Mouse (Mus musculus) liver, embryonic 16.5 days (tissue): Measurements from ENCODE around the gene Gm17018. TPM values are rescaled to one million over a fixed set of nuclear protein-coding genes. Genes with fewer than 3 reads are reported as not detected.

Experiments
- ATAC-seq: fragments of 200-750 bp; cut with Nextera tagmentation; 2 replicates; pipeline ENCODE4 v1.8.0; 2017; ENCODE audit warnings: low read depth, mild to moderate bottlenecking, moderate number of reproducible peaks, moderate library complexity
- H3K27ac ChIP-seq: fragments of 300-500 bp; sonication (generic); 2 replicates; pipeline ENCODE4 v1.5.1; 2014; ENCODE audit warnings: mild to moderate bottlenecking, low read length
- H3K27me3 ChIP-seq: fragments of 300-500 bp; sonication (generic); 2 replicates; pipeline ENCODE4 v1.6.1; 2014; ENCODE audit warnings: low read depth, low read length, mixed read lengths; ENCODE audit not compliant: control insufficient read depth, insufficient read depth
- H3K36me3 ChIP-seq: fragments of 300-500 bp; sonication (generic); 2 replicates; pipeline ENCODE4 v1.6.1; 2014; ENCODE audit warnings: mild to moderate bottlenecking; ENCODE audit not compliant: control insufficient read depth, insufficient read depth
- H3K4me1 ChIP-seq: fragments of 300-500 bp; sonication (generic); 2 replicates; pipeline ENCODE4 v1.6.1; 2014; ENCODE audit warnings: low read depth, low read length, mixed read lengths; ENCODE audit not compliant: control insufficient read depth
- H3K4me2 ChIP-seq: fragments of 300-500 bp; sonication (generic); 2 replicates; pipeline ENCODE4 v1.6.1; 2014; ENCODE audit warnings: low read depth, low read length, mixed read lengths
- H3K4me3 ChIP-seq: fragments of 300-500 bp; sonication (generic); 2 replicates; pipeline ENCODE4 v1.5.1; 2014; ENCODE audit warnings: low read depth, mild to moderate bottlenecking, low read length
- H3K9ac ChIP-seq: fragments of 300-500 bp; sonication (generic); 2 replicates; pipeline ENCODE4 v1.6.1; 2014; ENCODE audit warnings: low read depth, low read length
- H3K9me3 ChIP-seq: fragments of 300-500 bp; sonication (generic); replicated peaks from 2 replicates; pipeline ENCODE4 v1.6.1; 2016; ENCODE audit warnings: low read length; ENCODE audit not compliant: control insufficient read depth
- WGBS: fragments of 180-500 bp; shearing (Covaris S2); extraction: QIAGEN DNeasy Blood & Tissue Kit; methylation state at CpG from one replicate; pipeline ENCODE4 v1.1.7; 2014; ENCODE audit not compliant: insufficient replicate concordance; 5-methylcytosine and 5-hydroxymethylcytosine counted together
- polyA plus RNA-seq: library from polyadenylated mRNA; unstranded; fragments of >200 nt; fragmentation: Nextera tagmentation; extraction: Ambion mirVana; gene quantifications from 2 replicates; pipeline ENCODE4 v1.2.1, GENCODE M21; 2015

The Gm17018 gene
- polyA plus RNA-seq: 10.1 and 10.2 TPM in 2 replicates

- 0% methylated on average over 33 of the region's 35 CpGs for WGBS
- Histone ChIP-seq H3K4me1 (peaks cover 14% of the 10 kb centered on the region), H3K4me2 (peak within 1 kb of the TSS; percentile 95), H3K27me3 (no peaks in the 10 kb centered on the region), H3K9ac (peak within 1 kb of the TSS; percentile 75), H3K9me3 (no peaks in the 10 kb centered on the region), H3K27ac (peak within 1 kb of the TSS; percentile 57), H3K4me3 (peak within 1 kb of the TSS; percentile 81), H3K36me3 (no peaks in the 10 kb centered on the region)
- peak; percentile 75 for ATAC-seq
Observed at GRCm38 (mm10) chr19:45560153-45560890, at the start of gene Gm17018, which contains the start of gene Poll. Gene Gm17018, plus strand, starts transcription at chr19:45560615. Gene Poll, minus strand, starts transcription at chr19:45560531.

DNA sequence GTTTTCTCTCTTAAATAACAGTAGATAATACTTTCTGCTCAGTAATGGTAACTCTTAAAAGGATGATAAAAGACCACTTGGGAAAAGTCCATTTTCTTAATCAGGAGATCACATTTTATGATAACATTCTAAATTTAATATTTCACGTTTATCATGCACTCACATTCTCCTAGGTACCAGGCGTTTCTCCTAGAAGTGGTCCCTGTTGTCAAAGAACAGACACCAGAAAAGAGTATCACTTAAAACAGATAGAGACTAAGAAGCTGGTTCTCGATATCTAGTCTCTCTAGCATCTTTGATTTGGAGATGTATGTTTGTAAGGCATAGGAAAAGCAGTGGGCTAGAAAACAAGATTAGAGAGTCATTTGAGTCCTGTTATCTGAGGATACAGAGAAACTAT, 49.7 kb upstream of the Gm17018 start:
- Histone ChIP-seq H3K36me3 (peaks cover 36% of the 10 kb centered on the region), H3K4me3 (no peak overlapping the region), H3K4me2 (no peak overlapping the region), H3K9me3 (no peaks in the 10 kb centered on the region), H3K27me3 (no peaks in the 10 kb centered on the region), H3K27ac (no peak overlapping the region), H3K4me1 (no peaks in the 10 kb centered on the region; the same call in 1 of the 2 replicates), H3K9ac (no peak overlapping the region)
- ATAC-seq: peak; percentile 43; the same call in 1 of the 2 replicates
- WGBS: 26% methylated on average over 3 of the region's 3 CpGs

DNA sequence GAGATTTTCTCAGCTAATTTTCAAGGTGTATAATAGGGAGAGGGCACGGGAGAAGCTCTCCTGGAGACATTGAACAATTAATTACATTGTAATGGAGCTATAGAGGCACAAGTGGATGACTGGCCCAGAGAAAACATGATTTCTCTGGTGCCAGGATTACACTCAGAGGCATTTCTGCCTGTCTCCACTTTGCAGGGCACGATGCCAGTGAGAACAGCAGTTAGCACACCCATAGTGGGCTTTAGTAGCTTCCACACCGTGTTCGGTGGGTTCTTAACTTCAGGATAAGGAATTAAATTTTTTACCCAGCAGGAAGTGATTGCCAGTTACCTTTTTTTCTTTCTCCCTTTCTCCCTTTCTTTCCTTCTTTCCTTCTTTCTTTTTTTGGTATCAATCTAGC, 49.0 kb upstream of the Gm17018 start:
- Histone ChIP-seq H3K4me1 (no peaks in the 10 kb centered on the region; the same call in 1 of the 2 replicates), H3K27me3 (no peaks in the 10 kb centered on the region), H3K36me3 (peaks cover 43% of the 10 kb centered on the region), H3K27ac (no peak overlapping the region), H3K9me3 (no peaks in the 10 kb centered on the region), H3K4me2 (no peak overlapping the region), H3K9ac (no peak overlapping the region), H3K4me3 (no peak overlapping the region)
- no peak for ATAC-seq
- 92% methylated on average over 4 of the region's 4 CpGs for WGBS

DNA sequence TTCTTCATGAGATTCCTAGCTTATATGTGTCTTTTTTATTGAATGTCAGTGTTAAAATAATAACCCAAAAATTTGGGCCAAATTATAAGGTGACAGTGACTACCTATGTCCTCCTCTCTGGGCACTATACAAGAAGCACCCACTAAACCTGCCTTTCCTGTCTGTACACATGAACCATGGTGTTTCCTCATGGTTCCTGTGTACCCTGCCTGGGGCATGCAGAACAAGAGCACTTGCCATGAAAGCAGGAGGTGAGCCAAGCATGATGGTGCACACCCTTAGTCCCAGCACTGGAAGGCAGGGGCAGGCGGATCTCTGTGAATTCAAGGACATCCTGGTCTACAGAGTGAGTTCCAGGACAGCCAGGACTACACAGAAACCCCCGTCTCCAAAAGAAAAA, 45.1 kb upstream of the Gm17018 start:
- 94% methylated on average over 2 of the region's 2 CpGs for WGBS
- H3K4me2 ChIP-seq: no peak overlapping the region
- H3K27ac ChIP-seq: no peak overlapping the region
- ATAC-seq: no peak
- H3K9me3 ChIP-seq: no peaks in the 10 kb centered on the region
- no peaks in the 10 kb centered on the region for H3K4me1 ChIP-seq
- peaks cover 69% of the 10 kb centered on the region for H3K36me3 ChIP-seq
- no peak overlapping the region for H3K9ac ChIP-seq
- no peak overlapping the region for H3K4me3 ChIP-seq
- H3K27me3 ChIP-seq: no peaks in the 10 kb centered on the region

GRCm38 (mm10) chr19:45516264-45516663, 44.2 kb upstream of the Gm17018 start:
- Histone ChIP-seq H3K4me2 (no peak overlapping the region), H3K27me3 (no peaks in the 10 kb centered on the region), H3K9me3 (no peaks in the 10 kb centered on the region), H3K9ac (no peak overlapping the region), H3K36me3 (peaks cover 78% of the 10 kb centered on the region), H3K4me1 (no peaks in the 10 kb centered on the region), H3K4me3 (no peak overlapping the region), H3K27ac (no peak overlapping the region)
- ATAC-seq: no peak
- 90% methylated on average over 12 of the region's 12 CpGs for WGBS

DNA sequence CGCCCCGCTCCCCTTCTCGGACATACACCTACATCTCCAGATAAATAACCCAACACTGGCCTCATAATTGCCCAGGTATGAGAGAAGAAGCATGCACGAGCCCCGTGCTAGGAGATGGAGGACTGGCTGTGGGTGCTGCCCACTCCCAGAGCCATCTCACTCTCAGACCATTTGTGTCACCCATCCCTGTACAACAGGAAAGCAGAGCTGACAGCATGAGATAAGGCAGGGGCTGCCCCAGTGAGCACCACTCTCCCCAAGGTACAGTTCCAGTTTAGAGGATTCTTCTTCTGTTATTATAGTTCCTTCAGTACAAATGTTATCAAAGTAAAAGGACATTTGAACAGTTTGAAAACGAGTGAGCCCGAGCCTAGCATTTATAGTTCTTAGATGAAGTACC, 33.0 kb upstream of the Gm17018 start:
- peaks cover 50% of the 10 kb centered on the region for H3K36me3 ChIP-seq

DNA sequence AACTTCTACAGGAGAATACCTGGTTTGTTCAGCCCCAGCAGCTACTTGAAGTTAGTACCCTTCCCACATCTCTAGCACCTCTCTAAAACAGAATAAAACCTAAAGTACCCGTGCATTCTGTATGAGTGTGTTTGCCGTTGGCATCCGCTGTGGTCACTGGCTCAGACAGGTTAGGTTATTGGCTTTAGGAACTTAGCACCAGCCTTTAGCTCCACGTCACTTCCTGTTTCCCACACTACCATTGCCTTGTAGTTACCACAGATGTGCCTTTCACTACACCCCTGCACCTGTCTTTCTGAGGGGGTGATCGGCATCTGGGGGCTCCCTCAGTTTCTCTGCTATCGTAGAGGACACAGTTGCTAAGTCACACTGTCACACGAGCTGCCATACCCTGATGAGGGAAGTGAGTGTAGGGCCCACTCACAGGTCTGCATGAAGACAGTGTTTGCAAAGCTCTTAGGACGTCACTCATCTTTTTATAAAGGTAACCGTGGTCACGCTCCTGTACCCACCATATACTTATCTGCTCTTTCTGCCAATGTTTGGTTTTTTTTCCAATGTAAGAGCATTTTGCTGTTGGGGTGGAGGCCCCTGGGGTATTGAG, 32.4 kb upstream of the Gm17018 start:
- peaks cover 11% of the 10 kb centered on the region for H3K4me1 ChIP-seq
- H3K4me3 ChIP-seq: no peak overlapping the region
- H3K27ac ChIP-seq: 0 out of 2 replicates have a peak overlapping the region, but pooled peaks have one; percentile 17
- H3K9me3 ChIP-seq: no peaks in the 10 kb centered on the region
- H3K36me3 ChIP-seq: peaks cover 48% of the 10 kb centered on the region
- no peak overlapping the region for H3K4me2 ChIP-seq
- no peak overlapping the region for H3K9ac ChIP-seq
- no peaks in the 10 kb centered on the region for H3K27me3 ChIP-seq
- no peak for ATAC-seq
- 23% methylated on average over 10 of the region's 10 CpGs for WGBS

More for the DNA sequence above, 33.0 kb upstream of the Gm17018 start:
- 37% methylated on average over 7 of the region's 7 CpGs for WGBS
- Histone ChIP-seq H3K4me3 (no peak overlapping the region), H3K9ac (no peak overlapping the region), H3K4me1 (peaks cover 11% of the 10 kb centered on the region), H3K27me3 (no peaks in the 10 kb centered on the region), H3K4me2 (no peak overlapping the region), H3K9me3 (no peaks in the 10 kb centered on the region), H3K27ac (0 out of 2 replicates have a peak overlapping the region, but pooled peaks have one; percentile 17)
- ATAC-seq: no peak

DNA sequence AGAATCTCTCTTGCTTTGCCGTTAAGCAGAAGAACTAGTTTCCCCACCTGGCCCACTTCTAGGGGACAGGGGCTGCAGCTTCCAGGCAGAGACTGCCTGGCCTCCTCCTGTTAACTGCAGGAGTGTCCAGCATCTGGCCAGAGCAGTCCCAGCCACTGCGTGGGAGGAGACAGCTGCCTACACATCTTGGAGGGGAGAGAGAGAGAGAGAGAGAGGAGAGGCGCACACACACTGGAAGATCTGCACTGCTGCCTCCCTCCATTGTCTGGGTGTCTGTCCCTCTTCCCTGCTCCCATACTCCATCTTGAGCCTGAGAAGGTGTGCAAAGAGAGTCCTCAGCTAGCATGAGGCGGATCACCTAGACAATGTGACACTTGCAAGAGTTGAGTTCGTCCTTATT, 31.1 kb upstream of the Gm17018 start:
- H3K27me3 ChIP-seq: no peaks in the 10 kb centered on the region
- peaks cover 38% of the 10 kb centered on the region for H3K36me3 ChIP-seq
- H3K9me3 ChIP-seq: no peaks in the 10 kb centered on the region
- 68% methylated on average over 5 of the region's 5 CpGs for WGBS
- no peak overlapping the region for H3K4me2 ChIP-seq
- peak overlapping the region; percentile 33; the same call in 1 of the 2 replicates for H3K27ac ChIP-seq
- H3K9ac ChIP-seq: no peak overlapping the region
- ATAC-seq: no peak
- H3K4me1 ChIP-seq: peaks cover 11% of the 10 kb centered on the region
- no peak overlapping the region for H3K4me3 ChIP-seq
